Mouse (Mus musculus): ENCODE measurements around the gene Gm8765.
"Not testable (repeated sequence)": the region's sequence is repeated elsewhere in the genome, so short reads cannot be mapped to it uniquely, and the experiment has no call there.

The Gm8765 gene

GRCm38 (mm10) chr13:50698012-50698411 lies at the start of gene Gm8765:
Gm8765 (plus strand) TSS chr13:50698312.
- DNase-seq (ENCODE audit: low read depth, low spot score), result not testable (repeated sequence)

- not testable (repeated sequence) for DNase-seq (ENCODE audit: low read depth, low spot score)
Observed at GRCm38 (mm10) chr13:50648771-50649170, 49.3 kb upstream of the Gm8765 start.

DNA sequence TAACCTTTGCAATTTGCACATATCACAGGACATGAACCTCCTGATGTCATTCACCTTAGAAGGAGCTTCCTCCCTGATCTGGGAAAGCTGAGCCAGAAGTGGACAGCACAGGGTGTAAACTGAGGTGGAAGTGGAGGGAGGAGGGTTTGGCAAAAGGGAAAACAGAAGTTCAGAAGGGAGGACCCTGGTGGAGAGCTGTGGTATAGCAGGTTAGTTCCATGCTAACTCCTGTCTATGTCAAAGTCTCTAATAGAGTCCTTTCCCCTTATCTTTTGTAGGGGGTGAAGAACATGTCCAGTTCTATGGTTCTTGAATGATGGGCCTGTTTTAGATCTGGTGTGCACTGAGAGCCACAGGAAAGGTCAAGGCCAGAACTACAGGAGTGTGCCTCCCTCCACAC lies 52.2 kb downstream of the Gm8765 start:
- not testable (repeated sequence) for DNase-seq (ENCODE audit: low read depth, low spot score)

DNA sequence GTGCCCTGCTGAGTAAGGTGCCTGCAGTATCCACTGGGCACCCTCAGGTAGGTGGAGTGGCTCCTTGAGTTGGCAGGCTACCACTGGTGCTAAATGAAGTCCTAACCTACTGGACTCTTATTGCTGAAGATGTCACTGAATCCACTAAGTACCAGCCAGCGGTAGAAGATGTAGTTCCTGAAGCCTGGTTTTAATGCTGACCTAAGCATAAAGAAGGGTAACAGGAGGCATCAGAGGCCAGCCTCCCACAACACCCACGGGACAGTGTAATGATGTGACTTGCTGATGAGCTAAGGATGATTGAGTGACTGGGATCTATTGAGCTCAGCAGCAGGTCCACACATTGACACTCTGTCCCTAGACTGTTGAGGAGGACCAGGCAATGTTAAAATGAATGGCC lies 53.6 kb downstream of the Gm8765 start:
- no peak for DNase-seq (ENCODE audit: low read depth, low spot score)

GRCm38 (mm10) chr13:50752961-50753360 lies 54.8 kb downstream of the Gm8765 start:
- DNase-seq (ENCODE audit: low read depth, low spot score), result not testable (repeated sequence)

Data from ZHBTc4 (cell line).